Mouse (Mus musculus): ENCODE results near the gene Sftpd. TPM values are rescaled to one million over a fixed set of nuclear protein-coding genes. Genes with fewer than 3 reads are reported as not detected.

The Sftpd gene
- polyA plus RNA-seq (2012; rRNA removed) = 0.08 and 0.22 TPM in 2 replicates

DNA sequence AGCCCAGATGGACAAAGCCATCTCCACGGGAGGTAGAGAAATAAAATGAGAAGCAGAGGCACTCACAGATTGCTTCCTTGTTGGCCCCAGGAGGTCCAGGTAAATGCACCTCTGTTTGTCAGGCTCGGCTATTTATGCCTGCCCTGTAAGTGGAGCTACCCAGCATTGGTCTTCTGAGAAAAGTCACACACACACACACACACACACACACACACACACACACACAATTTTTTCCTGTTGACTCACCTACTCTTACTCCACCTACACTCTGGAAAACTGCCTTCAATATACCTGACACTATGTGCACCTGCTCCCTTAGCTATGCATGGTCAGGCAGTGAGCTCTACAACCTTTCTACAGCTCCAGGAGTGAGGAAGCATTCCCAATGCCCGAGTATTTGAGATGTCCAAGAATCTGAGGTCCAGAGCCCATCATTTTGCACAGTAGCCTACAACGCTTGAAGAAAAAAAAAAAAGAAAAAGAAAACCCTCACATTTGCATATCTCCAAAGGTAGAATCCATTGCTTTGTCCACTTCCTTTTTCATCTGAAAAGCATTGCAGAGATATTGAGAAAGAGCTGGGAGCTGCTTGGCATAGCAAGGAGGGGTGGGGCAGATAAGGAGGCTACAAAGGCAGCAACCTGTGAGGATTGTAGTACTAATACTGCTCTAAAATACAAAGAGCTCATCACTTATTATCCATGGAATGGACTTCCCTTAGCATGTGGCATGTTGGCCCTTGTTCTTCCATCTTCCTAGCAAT, at the start of gene Sftpd:
Gene Sftpd, minus strand, starts transcription at position 91 of the 763 bp plus-strand sequence.
- no peak for DNase-seq (ENCODE audit: low read depth)

DNA sequence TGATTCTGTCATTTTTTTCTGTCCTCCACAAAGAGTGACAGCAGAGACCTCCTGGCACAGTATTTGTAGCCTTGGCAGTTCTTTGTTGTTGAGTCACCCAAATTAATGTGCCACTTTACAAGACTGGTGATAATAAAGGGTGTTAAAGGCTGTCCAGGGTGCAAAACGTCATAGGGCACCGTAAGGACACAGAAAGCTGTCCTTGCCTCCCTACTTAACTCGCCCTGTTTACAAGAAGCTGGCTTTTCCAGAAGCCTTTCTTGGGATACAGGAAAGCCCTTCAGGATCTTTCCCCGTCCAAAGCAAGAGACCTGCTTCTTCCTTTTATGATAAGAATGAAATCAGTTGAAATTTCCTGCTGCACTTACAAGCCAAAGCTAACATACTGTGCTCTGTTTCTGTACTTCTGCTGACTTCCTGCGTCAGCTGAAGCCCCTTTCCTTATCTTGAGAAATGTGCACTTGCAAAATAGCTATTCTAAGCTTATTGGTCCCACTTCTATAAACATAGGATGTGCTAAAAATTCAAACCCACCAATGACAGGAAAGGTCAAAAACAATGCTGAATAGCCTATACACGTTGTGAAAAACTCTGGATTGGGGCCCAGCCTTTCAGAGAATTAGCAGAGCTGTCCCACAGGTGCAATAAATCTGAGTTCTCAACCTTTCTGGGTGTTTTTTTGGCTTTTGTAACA, 13.2 kb upstream of the Sftpd start:
- DNase-seq (ENCODE audit: low read depth) = no peak

GRCm38 (mm10) chr14:41189496-41189895, 4.5 kb upstream of the Sftpd start:
- no peak for DNase-seq (ENCODE audit: low read depth)

DNA sequence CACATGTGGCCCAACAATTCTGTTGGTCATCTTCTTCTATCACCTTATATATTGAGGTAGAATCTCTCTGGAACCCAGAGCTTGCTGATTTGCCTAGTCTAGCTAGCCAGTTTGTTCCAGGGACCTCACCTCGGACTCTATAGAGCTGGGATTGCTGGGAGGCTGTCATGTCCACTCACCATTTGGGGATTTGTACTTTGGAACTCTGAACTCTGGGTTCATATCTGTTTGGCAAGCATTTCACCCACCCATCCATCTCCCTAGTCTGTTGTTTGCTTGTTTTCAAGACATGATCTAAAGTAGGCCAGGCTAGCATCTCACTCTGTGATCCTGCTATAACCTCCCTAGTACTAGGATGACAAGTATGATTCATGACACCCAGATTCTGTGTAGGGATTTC, 10.1 kb downstream of the Sftpd start:
- DNase-seq (ENCODE audit: low read depth) = no peak

- no peak for DNase-seq (ENCODE audit: low read depth)
Observed at GRCm38 (mm10) chr14:41170514-41170913, 14.4 kb downstream of the Sftpd start.

DNA sequence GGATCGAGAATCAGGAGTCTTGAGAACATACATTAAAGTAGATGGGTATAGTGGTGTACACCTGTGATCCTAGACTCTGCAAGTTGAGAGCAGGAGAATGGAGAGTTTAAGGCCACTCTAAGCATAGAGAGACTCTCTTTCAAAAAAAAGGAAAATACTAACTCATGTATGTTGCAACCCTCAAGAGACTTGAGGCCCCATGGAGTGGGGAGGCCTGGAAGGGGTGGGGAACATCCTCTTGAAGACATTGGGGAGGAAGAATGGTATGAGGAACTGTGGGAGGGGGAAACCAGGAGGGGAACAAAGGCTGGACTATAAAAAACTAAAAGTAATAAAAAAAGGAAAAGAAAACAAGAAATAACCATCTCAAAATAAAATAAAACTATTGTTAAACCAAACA, 16.4 kb downstream of the Sftpd start:
- DNase-seq (ENCODE audit: low read depth) = no peak

DNA sequence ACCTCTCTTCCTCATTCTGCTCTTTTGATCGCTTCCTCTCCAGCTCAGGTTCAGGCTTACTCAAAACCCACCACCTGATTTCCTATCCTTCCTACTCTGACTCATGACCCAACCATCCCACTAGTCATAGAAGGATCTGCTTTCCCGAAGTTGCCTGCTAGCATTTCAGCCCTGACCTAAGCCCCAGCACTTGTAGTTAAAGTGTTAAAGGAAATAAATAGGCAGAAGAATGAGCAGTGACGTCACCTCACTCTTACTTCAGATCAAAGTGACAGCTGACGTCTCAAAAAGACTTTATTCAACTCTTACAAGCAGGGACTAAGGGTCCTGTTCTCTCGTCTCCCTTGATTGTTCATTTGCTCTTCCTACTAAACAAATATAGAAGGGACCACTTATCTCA, 17.7 kb downstream of the Sftpd start:
- DNase-seq (ENCODE audit: low read depth) = no peak

- DNase-seq (ENCODE audit: low read depth) = no peak
Observed at GRCm38 (mm10) chr14:41162663-41163062, 22.3 kb downstream of the Sftpd start.

DNA sequence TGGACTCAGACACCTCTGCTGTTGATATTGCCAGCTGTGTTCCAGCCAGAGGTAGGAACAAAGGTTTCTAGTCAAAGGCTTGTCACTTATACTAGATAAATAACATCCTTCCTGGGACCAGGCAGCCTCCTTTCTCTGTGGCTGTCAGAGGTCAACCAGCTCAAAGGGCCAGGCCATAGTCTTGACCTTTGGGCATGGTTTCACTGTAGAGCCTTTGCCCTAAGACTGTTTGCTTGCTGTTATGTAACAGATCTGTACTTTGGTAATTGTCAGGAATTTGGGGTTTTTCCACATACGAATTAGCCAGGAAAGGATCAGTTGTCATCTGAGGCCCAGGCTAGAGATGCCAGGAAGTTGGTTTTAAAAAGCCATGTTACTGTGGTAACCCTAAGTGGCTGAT, 24.2 kb downstream of the Sftpd start:
- no peak for DNase-seq (ENCODE audit: low read depth)

DNA sequence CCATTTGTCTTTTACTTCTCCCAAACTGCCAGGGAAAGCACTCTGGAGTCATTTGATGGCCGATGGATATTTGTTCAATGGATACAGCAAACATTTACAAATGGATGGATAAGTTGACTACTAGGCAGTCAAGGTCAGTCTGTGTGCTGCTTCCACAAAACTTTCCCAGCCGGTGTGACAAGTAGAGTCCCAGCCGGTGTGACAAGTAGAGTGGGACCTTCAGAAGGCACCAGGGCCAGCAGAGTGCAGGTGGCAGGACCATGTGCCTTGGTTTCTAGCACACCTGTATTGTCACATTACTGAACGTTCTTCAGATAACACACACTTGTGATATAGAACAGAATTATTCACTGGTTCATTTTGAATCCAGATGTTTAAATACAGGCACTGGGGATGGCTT, 24.9 kb downstream of the Sftpd start:
- no peak for DNase-seq (ENCODE audit: low read depth)

GRCm38 (mm10) chr14:41151220-41151898, 33.6 kb downstream of the Sftpd start, which contains the start of gene Mbl1:
Gene Mbl1, plus strand, starts transcription at chr14:41151458.
- DNase-seq (ENCODE audit: low read depth) = no peak

DNA sequence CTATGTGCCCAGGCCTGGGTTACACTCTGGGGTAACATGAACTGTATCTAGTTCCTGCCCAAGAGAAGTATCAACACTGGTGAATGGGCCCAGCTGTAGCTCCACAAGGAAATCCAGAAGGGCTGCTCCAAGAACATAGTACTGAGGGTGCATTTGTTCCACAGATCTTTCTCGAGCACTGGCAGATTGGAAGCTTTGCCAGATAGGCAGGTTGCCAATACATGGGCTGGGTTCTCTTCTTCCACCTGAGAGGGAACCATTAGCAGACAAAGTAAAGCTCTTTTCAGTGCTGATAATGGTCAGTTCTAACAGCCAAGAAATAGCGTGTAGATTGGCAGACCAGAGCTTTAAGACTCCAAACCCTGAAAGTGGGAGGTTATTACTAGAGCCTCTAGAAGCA, 37.6 kb downstream of the Sftpd start:
- DNase-seq (ENCODE audit: low read depth) = no peak

DNA sequence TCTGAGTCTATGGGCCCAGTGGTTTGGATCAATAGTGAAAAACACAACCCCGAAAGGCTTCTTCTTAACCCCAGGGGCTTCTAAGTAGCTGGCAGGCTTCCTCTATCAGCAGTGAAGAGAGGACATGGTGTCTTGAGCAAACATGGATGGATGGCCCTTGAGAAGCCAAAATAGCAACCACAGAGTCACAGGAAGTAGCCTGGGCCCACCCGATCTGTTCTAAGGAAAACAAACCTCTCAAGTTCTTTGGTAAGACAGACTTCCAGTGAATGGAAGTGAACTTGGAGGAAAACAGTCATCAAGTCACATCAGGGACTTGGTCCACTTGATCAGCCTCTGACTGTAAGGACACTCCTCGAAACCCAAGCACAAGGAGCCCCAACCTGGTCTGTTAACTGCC, 38.0 kb downstream of the Sftpd start:
- DNase-seq (ENCODE audit: low read depth) = no peak

DNA sequence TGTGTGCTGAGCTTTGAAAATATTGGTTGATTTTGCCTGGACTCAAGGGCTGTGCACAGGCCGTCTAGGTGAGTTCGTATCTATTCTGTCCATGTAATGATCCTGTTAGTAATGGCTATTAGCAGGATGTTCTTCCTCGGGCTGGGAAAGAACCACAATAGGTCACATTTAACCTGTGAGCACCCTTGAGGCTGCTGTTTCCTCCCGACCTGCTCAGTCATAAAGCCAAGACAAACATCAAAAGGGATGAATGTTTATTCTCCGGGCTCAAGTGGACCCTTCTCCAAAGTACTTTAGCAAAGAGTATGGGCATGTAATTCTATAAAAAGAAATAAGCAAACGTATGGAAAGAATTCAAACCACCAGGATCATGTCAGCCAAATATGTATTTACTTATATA, 38.9 kb downstream of the Sftpd start:
- no peak for DNase-seq (ENCODE audit: low read depth)

DNA sequence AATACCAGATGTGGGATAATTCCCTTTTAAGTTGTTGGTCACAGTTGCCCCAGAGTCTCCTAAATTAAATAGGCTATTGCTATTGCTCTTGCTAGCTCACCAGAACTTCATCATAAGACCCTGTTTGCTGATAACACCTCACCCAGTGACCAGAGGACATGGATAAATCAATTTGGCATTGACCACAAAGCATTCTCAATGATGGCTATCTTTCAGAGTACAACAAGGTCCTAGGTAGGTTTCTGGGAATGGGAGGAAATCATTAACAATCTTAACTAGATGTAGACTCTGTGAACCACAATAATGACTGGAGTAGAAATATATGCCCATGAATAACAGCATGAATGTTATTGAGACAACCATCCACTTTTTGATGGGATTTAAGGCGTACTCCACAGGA, 44.3 kb downstream of the Sftpd start:
- DNase-seq (ENCODE audit: low read depth) = no peak

DNA sequence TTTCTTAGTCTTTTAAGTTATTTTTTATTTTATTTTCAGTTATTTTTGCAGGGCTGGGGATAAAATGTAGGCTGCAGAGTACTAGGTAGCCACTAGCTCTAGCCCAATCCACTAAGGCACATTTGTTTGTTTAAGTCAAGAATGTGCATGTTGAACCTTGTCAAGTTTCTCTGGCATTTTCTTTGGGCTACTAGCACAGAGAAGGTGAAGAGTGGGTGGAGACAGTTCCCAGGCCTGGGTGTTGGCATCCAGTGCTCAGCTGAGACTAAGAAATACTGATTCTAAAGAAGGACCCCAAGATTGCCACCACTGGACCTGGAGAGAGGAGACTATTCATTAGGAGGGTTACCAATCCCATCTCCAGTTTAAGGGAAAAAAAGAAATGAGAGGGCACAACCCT, 47.9 kb downstream of the Sftpd start:
- no peak for DNase-seq (ENCODE audit: low read depth)

- DNase-seq (ENCODE audit: low read depth) = no peak
Observed at GRCm38 (mm10) chr14:41131540-41131939, 53.4 kb downstream of the Sftpd start, which contains the start of gene Sftpa1. Gene Sftpa1, plus strand, starts transcription at chr14:41131782.

GRCm38 (mm10) chr14:41127997-41128396, 57.0 kb downstream of the Sftpd start:
- DNase-seq (ENCODE audit: low read depth) = no peak

DNA sequence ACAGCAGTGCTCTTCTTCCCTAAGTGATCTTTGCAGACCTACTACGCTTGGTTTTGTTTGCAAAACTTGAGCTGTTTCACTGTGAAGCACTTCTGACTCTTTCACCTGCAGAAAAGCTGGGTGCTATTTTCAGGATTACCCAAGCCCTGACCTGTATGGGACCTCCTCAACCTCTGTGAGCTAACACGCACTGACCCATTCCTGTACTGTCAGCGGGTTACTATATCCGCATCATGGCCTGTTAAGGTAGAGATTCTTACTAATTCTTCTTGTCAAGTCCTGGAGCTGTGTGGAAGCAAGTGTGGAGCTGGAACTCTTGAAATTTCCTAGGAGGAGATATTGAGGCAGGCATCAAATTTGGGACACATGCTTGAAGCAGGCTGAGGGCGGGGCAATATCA, 60.3 kb downstream of the Sftpd start:
- DNase-seq (ENCODE audit: low read depth) = no peak

Data from gonadal fat pad, adult 2 months (tissue).